ENCODE assay signal across 24 mouse cellular contexts in the genomic region with DNA sequence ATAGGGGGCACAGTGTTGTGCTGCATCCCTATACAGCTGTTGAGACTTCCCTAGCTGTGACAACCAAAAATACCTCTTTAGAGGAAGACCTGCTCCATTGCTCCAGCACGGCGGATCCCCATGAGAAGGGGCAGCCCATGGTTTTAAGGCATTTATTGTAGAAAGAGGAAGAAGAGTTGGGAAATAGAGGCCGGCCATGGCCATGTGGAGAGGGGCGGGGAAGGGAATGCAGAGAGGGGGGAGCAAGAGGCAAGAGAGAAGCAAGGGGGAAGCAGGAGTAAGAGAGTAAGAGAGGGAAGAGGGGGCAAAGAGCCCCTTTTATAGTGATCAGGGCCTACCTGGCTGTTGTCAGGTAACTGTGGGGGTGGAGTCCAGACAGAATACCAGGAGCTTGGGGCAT.
"Had no signal": no experiment of that assay in that cellular context is flagged by ENCODE, and none has a peak within 500 bp of the region (broad histone marks: within the 10 kb centered on the region; RNA-seq: fewer than 3 reads in every experiment).

No protein-coding gene starts in this region.

- H3K4me3 ChIP-seq: gastrocnemius, adult 2 months; heart, embryonic 10.5 days; heart, embryonic 12.5 days; hindbrain, embryonic 10.5 days; hindbrain, embryonic 12.5 days; kidney, embryonic 15.5 days; left cerebral cortex, adult 2 months; limb, embryonic 13.5 days; limb, embryonic 15.5 days; liver, embryonic 12.5 days had no signal

- H3K27ac ChIP-seq: gastrocnemius, adult 2 months; heart, embryonic 10.5 days; hindbrain, embryonic 10.5 days; hindbrain, embryonic 12.5 days; hindbrain, embryonic 14.5 days; hindbrain, postnatal 0 days; kidney, embryonic 15.5 days; kidney, postnatal 0 days; left cerebral cortex, adult 2 months; limb, embryonic 13.5 days; limb, embryonic 15.5 days; liver, embryonic 12.5 days had no signal

- H3K36me3 ChIP-seq: heart, embryonic 10.5 days; heart, embryonic 12.5 days; hindbrain, embryonic 10.5 days; hindbrain, embryonic 12.5 days; kidney, embryonic 15.5 days; limb, embryonic 13.5 days; limb, embryonic 15.5 days; liver, embryonic 12.5 days had no signal

- ATAC-seq: hindbrain, postnatal 0 days; intestine, embryonic 16.5 days; liver, embryonic 12.5 days had no signal

- DNase-seq: gastrocnemius, adult 2 months; gastrocnemius, postnatal 10 days; gastrocnemius, postnatal 25 days; heart, adult 11 months; heart, postnatal 10 days; heart, postnatal 4 days; kidney, adult 11 months; kidney, adult 2 months; kidney, adult 9 months; kidney, postnatal 14 days; kidney, postnatal 36 days had no signal

- H3K9me3 ChIP-seq: heart, embryonic 10.5 days; hindbrain, embryonic 12.5 days had no signal

- H3K27me3 ChIP-seq: limb, embryonic 13.5 days; limb, embryonic 15.5 days had no signal
